Mouse (Mus musculus): ENCODE measurements at regions not wholly inside any gene's neighbourhood (a gene's known extent, or its start where the extent isn't known, plus 50 kb on each side); places are given as distances from the start of the nearest gene placed in this dataset.

GRCm38 (mm10) chr16:24090981-24091380 is 102.3 kb upstream of the Bcl6 start:
- no peak for DNase-seq

- DNase-seq, result no peak
These were observed 101.4 kb upstream of the Bcl6 start for GRCm38 (mm10) chr16:24089840-24090762.

DNA sequence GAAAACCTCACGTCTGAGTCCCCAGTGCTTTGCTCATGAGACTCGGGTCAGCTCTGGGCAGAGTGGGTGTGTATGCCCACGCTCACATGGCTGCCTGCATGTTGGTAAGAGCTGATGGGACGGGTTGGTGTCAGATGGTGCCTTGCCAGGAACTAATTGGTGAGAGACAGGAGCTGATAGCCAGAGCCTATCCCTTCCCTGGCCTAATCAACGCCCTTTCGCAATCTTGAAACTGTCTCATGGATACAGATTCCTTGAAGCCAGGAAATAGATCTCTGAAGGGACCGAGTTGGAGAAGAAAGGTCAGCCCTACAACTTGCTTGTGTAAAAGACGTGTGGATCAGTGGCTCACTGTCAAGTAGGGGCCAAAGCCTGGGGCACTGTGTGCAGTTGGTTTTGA is 95.3 kb upstream of the Bcl6 start:
- DNase-seq, result no peak

GRCm38 (mm10) chr16:24080471-24080870 is 91.8 kb upstream of the Bcl6 start:
- DNase-seq, result no peak

- no peak for DNase-seq
These were observed 90.0 kb upstream of the Bcl6 start for GRCm38 (mm10) chr16:24078622-24079021.

DNA sequence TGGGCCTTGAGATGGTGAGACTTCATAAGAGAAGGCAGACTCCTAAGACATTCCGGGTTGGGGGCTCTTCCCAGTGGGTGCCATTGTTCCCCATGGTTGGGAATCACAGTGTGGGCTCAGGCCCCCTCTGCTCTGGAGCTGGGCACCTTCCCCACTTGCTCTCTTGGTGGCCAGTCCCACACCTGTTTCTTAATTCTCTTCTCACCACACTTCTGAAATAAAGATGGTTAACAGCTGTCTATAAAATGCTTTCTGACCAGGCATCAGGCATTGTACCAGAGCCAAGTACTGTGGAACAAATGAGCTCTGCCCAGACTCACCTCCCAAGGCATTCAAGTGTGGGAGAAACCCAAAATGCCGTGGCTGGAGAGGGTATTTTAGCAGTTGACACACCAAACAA is 88.8 kb upstream of the Bcl6 start:
- DNase-seq, result no peak

GRCm38 (mm10) chr16:24076799-24077136 is 88.1 kb upstream of the Bcl6 start:
- DNase-seq, result no peak

DNA sequence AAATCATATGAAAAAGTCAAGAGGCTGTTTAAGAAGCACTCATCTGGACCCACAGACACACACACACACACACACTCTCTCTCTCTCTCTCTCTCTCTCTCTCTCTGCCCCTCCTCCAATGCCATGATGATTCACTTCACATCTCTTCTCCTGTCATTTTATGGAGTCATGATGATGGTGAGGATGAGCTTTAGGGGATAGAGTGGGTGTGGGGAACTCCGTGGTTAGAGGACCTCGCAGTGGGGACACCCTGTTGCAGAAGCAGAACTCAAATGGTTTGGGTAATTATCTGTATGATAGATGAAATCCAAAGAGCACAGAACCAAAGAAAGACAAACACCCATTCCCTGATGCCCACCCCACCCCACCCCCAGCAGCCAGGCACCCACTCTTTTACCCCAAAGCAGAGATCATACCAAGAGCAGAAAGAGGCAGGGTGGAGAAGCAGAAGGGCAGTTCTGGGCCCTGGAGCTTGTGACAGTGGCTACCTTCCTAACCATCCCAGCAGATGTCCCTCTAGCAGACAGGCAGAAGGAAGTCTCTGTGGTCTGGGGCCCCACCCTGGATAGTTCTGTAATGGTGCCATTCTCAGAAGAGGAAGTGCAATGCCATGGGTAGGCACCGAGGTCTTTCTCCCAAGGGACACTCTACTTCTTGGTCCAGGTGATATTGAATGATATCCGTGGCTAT is 87.6 kb upstream of the Bcl6 start:
- DNase-seq, result no peak

DNA sequence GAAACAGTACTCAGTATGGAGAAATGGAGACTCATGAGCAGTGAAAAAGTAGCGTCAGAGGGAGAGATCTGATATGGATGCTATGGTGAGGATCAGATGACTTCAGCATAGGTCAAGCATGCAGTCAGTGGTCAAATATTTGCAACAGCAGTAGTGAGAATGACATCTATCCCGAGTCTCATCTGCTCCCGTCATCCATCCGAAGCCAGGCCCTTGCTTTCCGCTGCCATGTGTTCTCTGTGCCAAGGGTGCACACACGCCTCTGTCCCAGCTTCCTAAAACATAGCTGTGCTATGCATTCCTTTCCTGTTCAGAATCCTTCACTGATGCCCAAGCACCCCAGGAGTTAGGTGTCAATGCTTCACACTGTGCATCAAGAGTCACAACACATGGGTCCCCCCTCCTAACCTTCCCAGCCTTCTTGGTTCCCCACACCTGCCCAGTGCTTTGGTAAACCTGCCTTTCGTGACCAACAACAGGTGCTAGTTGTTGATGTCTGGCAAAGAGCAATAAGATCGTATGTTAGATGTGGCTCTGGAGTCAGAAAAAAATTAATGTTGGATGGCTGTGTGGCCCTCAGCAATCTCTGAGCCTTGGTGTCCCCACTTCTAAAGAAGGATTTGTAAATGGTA is 85.1 kb upstream of the Bcl6 start:
- no peak for DNase-seq

DNA sequence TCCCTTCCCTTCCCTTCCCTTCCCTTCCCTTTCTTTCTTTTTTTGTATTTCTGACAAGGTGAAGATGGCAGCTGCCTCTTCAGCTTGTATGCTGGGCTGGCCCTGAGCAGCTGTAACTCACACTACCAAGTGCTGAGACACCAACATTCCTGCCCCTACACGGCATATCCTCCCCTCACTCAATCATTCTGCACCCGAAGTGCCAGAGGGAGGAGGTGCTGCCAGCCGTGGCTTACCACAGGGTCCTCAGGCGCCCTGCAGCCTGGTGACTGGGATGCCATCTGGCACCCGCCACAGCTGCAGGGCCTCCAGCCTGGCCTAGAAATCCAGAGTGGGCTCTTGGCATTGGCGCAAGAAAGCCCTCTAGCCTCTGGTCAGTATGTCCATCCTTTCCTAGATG is 84.4 kb upstream of the Bcl6 start:
- DNase-seq, result peak; percentile 34

DNA sequence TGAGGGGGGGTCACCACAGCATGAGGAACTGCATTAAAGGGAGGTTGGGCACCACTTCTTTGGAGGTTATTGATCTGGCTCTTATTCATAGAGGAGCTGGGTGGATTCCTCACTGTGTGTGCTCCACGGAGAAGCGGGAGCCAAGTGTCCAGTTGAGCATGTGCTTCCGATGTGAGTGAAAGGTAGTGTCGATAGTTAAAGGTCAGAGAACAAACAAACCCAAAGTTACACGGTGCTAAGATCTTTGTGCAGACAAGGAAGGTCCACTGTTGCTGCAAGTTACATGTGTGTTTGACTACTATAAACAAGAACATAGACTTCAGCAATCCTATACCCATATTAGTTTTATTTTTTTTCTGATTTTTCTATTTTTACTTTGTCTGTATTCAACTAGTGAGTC is 80.8 kb upstream of the Bcl6 start:
- no peak for DNase-seq

DNA sequence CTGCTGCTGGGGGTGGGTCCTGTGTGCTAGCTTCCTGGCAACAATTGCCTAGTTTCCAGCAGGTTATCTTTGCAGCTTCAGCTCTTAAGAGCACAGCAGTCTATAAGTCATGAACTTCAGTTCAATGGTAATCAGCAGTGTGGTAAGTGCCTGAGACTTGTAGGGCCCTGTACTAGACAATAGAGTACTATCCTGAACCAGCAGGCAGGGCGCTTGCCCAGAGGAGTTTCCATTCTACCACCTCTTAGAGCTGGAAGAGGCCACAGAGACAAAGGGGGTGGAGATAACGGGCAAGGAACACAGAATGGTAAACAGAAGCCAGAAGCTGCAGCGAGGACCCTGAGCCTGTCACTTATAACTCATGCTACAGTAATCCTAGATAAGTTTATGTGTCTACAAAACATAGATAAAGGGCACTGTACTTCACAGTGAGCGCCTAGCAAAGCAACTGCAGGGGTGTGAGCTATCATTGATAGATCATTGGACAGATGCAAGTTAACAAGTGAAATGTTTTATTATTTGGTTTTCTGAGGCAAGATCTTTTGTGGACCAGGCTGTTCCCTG is 79.7 kb upstream of the Bcl6 start:
- no peak for DNase-seq

DNA sequence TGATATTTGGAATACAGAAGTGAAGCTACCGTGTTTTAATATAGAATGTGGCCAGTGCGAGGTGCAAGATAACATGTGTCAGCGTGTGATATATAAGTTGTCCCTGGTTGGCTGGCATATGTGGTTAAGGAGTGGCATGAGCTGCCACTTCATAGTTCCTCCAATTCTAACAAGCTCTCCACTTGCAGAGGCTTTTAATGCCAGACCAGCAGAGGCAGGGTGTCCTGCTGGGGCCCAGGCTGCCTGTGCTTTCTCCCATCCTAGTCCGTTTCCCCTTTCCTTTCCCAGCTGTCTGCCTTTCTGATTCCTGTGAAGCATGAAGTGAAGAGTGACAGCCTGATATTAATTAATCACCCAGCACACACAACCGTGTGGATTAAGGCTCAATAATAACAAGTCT is 73.7 kb upstream of the Bcl6 start:
- DNase-seq, result peak; percentile 69

DNA sequence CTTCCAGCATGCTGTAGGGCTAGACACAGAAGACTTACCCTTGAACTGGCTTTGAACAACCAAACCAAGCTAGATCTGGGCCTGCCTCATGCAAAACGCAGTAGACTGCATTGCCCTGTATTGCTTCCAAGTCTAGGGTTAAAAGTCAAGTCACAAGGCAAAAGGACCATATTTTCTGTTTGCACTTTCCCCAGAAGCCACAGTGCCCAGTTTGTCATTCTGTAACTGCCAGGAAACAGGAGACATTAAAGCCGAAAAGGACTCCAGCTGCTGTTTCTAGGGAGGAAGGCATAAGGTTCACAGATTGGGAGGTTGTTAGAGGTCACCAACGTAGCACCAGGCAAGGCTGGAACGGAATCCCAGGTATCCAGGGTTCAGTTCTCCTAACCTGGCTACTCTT is 72.8 kb upstream of the Bcl6 start:
- no peak for DNase-seq

DNA sequence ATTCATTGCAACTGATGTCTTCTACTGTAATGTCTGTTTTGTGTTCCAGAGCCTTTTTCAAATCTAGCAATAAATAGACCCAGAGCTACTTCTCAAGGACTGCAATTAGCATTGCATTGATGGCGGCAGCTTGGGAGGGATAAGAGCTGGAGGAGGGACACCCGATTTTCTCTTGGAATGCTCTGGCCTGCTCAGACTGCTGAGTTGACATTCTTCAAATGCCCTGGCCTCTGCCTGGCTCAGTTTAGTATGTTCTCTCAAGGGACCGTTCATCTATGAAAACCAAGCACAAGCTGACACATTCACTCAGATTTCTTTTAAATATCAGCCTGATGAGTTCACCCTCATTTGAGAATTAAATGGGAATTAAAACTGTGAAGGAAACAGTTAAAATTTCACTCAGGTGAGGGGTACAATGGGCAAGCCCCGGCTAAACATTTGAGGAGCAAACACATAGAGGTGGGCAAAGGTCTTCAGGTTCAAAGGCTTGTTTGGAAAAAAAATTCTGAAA is 70.5 kb upstream of the Bcl6 start:
- DNase-seq, result no peak

- peak; percentile 12 for DNase-seq
These were observed 68.4 kb upstream of the Bcl6 start for GRCm38 (mm10) chr16:24056885-24057531.

DNA sequence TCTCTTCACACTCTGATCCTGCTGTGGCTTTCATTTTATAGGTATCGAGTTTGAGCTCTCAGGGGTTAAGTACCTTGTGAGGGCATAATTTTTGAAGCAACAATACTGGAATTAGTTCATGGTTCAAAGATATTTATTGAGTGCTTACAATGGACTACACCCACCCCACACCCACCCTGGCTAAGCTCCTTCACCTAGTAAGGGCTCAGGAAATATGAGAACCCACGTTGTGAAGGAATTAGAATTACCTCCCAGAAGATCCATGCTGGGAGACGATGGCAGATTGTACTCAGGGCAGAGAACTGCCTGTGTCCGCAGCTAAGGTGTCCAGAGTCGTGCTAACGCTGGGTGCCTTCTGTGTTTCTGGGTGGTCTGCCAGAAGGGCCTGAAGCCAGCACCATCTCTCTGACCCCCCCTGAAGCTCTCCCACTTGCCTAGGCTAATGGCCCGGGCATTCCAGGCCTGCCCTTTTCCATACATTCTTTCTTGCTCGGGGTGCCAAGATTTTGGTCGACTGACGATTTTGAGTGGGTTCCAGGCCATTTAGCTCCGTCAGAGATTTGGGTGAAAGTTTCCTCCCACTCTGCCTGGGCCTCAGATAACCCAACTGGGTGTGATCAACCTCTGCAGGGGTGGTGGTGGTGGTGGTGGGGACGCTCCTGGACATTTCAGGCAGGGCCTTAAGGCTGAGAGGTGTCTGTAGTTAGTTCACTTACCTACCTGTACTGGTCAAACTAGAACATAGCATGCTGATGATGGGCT is 67.7 kb upstream of the Bcl6 start:
- DNase-seq, result no peak

GRCm38 (mm10) chr16:24054293-24054692 is 65.6 kb upstream of the Bcl6 start:
- no peak for DNase-seq

DNA sequence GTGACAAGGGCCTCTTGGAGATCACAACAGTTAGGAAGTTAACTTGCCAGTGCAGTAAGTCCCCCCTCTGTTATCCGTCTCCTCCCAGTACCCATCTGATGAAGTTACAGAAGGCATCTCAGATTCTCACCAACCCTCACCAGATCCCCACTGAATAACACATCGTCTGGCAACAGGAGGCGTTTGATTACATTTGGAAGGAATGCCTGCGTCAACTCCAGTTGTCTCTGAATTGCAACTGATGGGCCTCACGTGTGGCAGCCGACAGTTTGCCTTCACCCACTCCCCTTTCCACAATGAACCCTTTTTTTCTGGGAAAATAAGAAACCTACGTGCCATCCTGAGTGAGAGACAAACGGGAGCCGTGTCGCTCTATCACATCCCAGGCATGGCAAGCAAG is 64.8 kb upstream of the Bcl6 start:
- DNase-seq, result no peak

DNA sequence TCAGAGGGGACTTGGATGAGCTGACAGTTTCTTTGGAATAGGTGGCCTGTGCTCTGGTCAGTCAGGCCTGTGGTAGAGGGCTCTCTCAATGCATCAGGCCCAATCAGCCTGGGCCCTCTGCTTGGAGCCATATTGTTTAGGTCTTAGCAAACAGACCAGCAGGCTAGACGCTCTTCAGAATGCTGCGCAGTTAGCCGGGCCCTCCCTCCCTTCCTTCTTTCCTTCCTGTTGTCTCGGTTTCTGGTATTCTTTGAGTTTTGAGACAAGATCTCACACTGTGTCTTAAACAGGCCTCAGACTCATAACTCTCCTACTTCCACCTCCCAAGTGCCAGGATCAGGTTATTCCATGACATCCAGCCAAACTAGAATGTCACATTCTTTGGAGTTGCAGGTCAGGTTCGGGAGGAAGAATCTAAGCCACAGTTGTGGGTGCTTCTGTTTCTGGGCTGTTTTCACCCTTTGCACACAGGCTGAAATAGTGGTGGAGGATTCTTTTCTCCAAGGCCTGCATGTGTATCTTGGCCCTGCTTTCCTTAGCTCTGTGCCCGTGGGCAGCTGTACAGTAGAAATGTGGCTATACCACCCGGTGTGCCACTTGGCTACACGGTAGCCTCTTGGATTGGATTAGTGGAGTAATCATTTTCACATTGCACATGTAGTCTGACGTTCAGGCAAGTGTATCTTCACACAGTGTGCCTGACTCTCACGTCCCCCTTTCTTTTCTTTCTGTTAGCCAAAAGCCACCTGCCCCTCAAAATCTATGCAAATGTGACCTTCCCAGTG is 62.4 kb upstream of the Bcl6 start:
- no peak for DNase-seq

GRCm38 (mm10) chr16:24043779-24044178 is 55.1 kb upstream of the Bcl6 start:
- no peak for DNase-seq

All from retina, postnatal 1 day (tissue).